Mouse (Mus musculus): ENCODE results near the gene Olfr667. TPM values are rescaled to one million over a fixed set of nuclear protein-coding genes. Genes with fewer than 3 reads are reported as not detected.

The Olfr667 gene
- polyA plus RNA-seq (2017; shearing (Covaris generic)): not detected

GRCm38 (mm10) chr7:104921382-104921781 lies at the start of gene Olfr667:
Olfr667 (minus strand) TSS chr7:104921482.

GRCm38 (mm10) chr7:104962520-104962919 lies 41.2 kb upstream of the Olfr667 start, which contains the start of gene Olfr670:
Olfr670 (minus strand) TSS chr7:104962620.

GRCm38 (mm10) chr7:104933940-104934339 lies 12.7 kb upstream of the Olfr667 start, which contains the start of gene Olfr669:
Olfr669 (plus strand) TSS chr7:104934240.

GRCm38 (mm10) chr7:104927957-104928356 lies 6.7 kb upstream of the Olfr667 start, which contains the start of gene Olfr668:
Olfr668 (minus strand) TSS chr7:104928057.

GRCm38 (mm10) chr7:104895852-104896251 lies 25.4 kb downstream of the Olfr667 start, which contains the start of gene Olfr666:
Olfr666 (minus strand) TSS chr7:104895952.

GRCm38 (mm10) chr7:104877731-104878130 lies 43.6 kb downstream of the Olfr667 start, which contains the start of gene Olfr665:
Olfr665 (plus strand) TSS chr7:104878031.

Other genes with a start within 250 kb of the Olfr667 start
- under 1 TPM in 1 of 2 experiments, not detected in 1; 0.05 TPM for gene Olfr661, start 235.0 kb downstream of the Olfr667 start, polyA plus RNA-seq (2017; shearing (Covaris generic))
- not detected for gene Usp17le, start 144.0 kb downstream of the Olfr667 start, polyA plus RNA-seq (2017; shearing (Covaris generic))
- not detected for gene Usp17lb, start 78.9 kb downstream of the Olfr667 start, polyA plus RNA-seq (2017; shearing (Covaris generic))
- gene Usp17la, start 64.5 kb downstream of the Olfr667 start, polyA plus RNA-seq (2017; shearing (Covaris generic)): under 1 TPM in 1 of 2 experiments, not detected in 1; 0.27 TPM
- gene Olfr665, start 43.5 kb downstream of the Olfr667 start, polyA plus RNA-seq (2017; shearing (Covaris generic)): not detected
- gene Olfr666, start 25.5 kb downstream of the Olfr667 start, polyA plus RNA-seq (2017; shearing (Covaris generic)): not detected
- gene Olfr668, start 6.6 kb upstream of the Olfr667 start, polyA plus RNA-seq (2017; shearing (Covaris generic)): not detected
- gene Olfr669, start 12.8 kb upstream of the Olfr667 start, polyA plus RNA-seq (2017; shearing (Covaris generic)): not detected
- gene Olfr670, start 41.1 kb upstream of the Olfr667 start, polyA plus RNA-seq (2017; shearing (Covaris generic)): under 1 TPM in 1 of 2 experiments, not detected in 1; 0.16 TPM
- gene Olfr671, start 57.6 kb upstream of the Olfr667 start, polyA plus RNA-seq (2017; shearing (Covaris generic)): not detected
- gene Olfr672, start 80.5 kb upstream of the Olfr667 start, polyA plus RNA-seq (2017; shearing (Covaris generic)): under 1 TPM in 1 of 2 experiments, not detected in 1; 0.25 TPM
- under 1 TPM in 1 of 2 experiments, not detected in 1; 0.11 TPM for gene Olfr675, start 107.0 kb upstream of the Olfr667 start, polyA plus RNA-seq (2017; shearing (Covaris generic))
- not detected for gene Olfr676, start 111.2 kb upstream of the Olfr667 start, polyA plus RNA-seq (2017; shearing (Covaris generic))
- gene Olfr677, start 129.9 kb upstream of the Olfr667 start, polyA plus RNA-seq (2017; shearing (Covaris generic)): not detected
- gene Olfr678, start 143.0 kb upstream of the Olfr667 start, polyA plus RNA-seq (2017; shearing (Covaris generic)): not detected
- not detected for gene Olfr679, start 159.7 kb upstream of the Olfr667 start, polyA plus RNA-seq (2017; shearing (Covaris generic))
- gene Olfr680-ps1, start 171.3 kb upstream of the Olfr667 start, polyA plus RNA-seq (2017; shearing (Covaris generic)): not detected
- under 1 TPM in 1 of 2 experiments, not detected in 1; 0.05 TPM for gene Olfr681, start 195.4 kb upstream of the Olfr667 start, polyA plus RNA-seq (2017; shearing (Covaris generic))
- not detected for gene Olfr683, start 225.5 kb upstream of the Olfr667 start, polyA plus RNA-seq (2017; shearing (Covaris generic))
- gene Olfr684, start 242.2 kb upstream of the Olfr667 start, polyA plus RNA-seq (2017; shearing (Covaris generic)): not detected